Mouse (Mus musculus): ENCODE results near the gene Samd3. TPM values are rescaled to one million over a fixed set of nuclear protein-coding genes. Genes with fewer than 3 reads are reported as not detected.

Gene Samd3
- polyA plus RNA-seq, 1 experiment from 2014 or later, result 5.3 TPM

DNA sequence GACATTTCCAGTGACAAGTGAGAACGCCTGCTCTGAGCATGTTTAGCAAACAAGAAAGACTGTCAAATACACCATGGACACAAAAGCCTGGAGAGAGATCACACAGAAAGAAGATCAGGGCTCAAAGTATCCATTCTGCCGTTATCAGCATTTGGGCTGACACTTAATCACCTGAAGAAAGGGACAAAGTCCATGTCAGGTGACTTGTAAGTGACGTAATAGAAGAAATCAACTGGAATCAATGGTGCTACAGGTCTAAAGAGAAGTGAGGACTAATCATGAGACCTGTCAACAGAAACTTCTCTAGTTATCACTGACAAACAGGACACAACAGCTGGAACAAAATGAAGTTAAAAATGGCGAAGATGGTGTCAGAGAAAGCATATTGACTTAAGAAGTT, 91.2 kb downstream of the Samd3 start:
- WGBS, result 89% methylated on average over 4 of the region's 4 CpGs
- no peak overlapping the region for H3K4me3 ChIP-seq
- H3K4me1 ChIP-seq, result no peaks in the 10 kb centered on the region
- ATAC-seq (replicated peaks), result no peak
- H3K27me3 ChIP-seq, result no peaks in the 10 kb centered on the region
- H3K27ac ChIP-seq (replicated peaks), result no peak overlapping the region
- H3K36me3 ChIP-seq, result peaks cover 11% of the 10 kb centered on the region
- H3K4me2 ChIP-seq (replicated peaks), result no peak overlapping the region
- H3K9ac ChIP-seq (replicated peaks), result no peak overlapping the region
- no peaks in the 10 kb centered on the region for H3K9me3 ChIP-seq

Other genes with a start within 250 kb of the Samd3 start
- 0.46 and 1.5 TPM in 2 replicates for gene Gm9767, start 151.5 kb upstream of the Samd3 start, polyA plus RNA-seq (2015; fragmentation: Nextera tagmentation; extraction: Ambion mirVana)
- 20.4 and 22.7 TPM in 2 replicates for gene Tmem200a, start 150.7 kb upstream of the Samd3 start, polyA plus RNA-seq (2015; fragmentation: Nextera tagmentation; extraction: Ambion mirVana)
- 24.9 and 26.6 TPM in 2 replicates for gene L3mbtl3, start 146.3 kb downstream of the Samd3 start, polyA plus RNA-seq (2015; fragmentation: Nextera tagmentation; extraction: Ambion mirVana)